Mouse (Mus musculus): ENCODE results near the gene Knstrn.

- TF ChIP-seq CTCF (IDR thresholded peaks at IDR 0.05; ENCODE audit: low read depth, low read length): no peak
- no peak for TF ChIP-seq GATA1 (IDR thresholded peaks at IDR 0.05; ENCODE audit: borderline replicate concordance, low read length)
- no peak for TF ChIP-seq POLR2AphosphoS5 (IDR thresholded peaks at IDR 0.05; ENCODE audit: insufficient replicate concordance, low read depth, low read length)
Measured at GRCm38 (mm10) chr2:118775846-118776245, 38.0 kb upstream of the Knstrn start.

Data from G1E (cell line).